Mouse (Mus musculus) lung, adult 2 months (tissue): Measurements from ENCODE around the gene Mrgpre.

Experiments used
- CTCF ChIP-seq: fragments of 200-500 bp; IDR thresholded peaks from 2 replicates; pipeline ENCODE4 v1.5.1; 2011; ENCODE audit warnings: mild to moderate bottlenecking, low read length, control low read depth; ENCODE audit not compliant: insufficient read depth
- POLR2A ChIP-seq: fragments of 200-500 bp; IDR thresholded peaks from 2 replicates; pipeline ENCODE4 v1.6.1; 2011; ENCODE audit warnings: low read depth, mild to moderate bottlenecking, control low read depth, low read length, borderline replicate concordance; ENCODE audit errors: extremely low read depth

GRCm38 (mm10) chr7:143819201-143819600 lies 34.9 kb upstream of the Mrgpre start:
- TF ChIP-seq CTCF (no peak), POLR2A (no peak)
